Mouse (Mus musculus) cerebellum, adult 2 months (tissue): ENCODE measurements around the gene Dlk2. TPM values are rescaled to one million over a fixed set of nuclear protein-coding genes. Genes with fewer than 3 reads are reported as not detected.
A peak's percentile ranks its signal among the peaks of the same experiment; 100 is the strongest.

ENCODE experiments used
- DNase-seq, 2 experiments: peaks; one replicate each; pipeline ENCODE4 v3.0.0; 2021
- H3K27ac ChIP-seq: fragments of 200-500 bp; 2 replicates; pipeline ENCODE4 v1.5.1; 2012; ENCODE audit warnings: low read length, control low read depth, inconsistent platforms; ENCODE audit not compliant: insufficient read depth
- H3K27me3 ChIP-seq: fragments of 200-500 bp; 2 replicates; pipeline ENCODE4 v1.6.1; 2012; ENCODE audit warnings: inconsistent platforms, mild to moderate bottlenecking, low read length, moderate library complexity; ENCODE audit not compliant: control insufficient read depth, insufficient read depth
- H3K4me1 ChIP-seq: fragments of 200-500 bp; 2 replicates; pipeline ENCODE4 v1.6.1; 2011; ENCODE audit warnings: low read length; ENCODE audit not compliant: control insufficient read depth, insufficient read depth
- H3K4me3 ChIP-seq: fragments of 200-500 bp; replicated peaks from 2 replicates; pipeline ENCODE3; 2011; ENCODE audit warnings: mild to moderate bottlenecking, low read depth, low read length, control low read depth; ENCODE audit not compliant: insufficient read depth
- CTCF ChIP-seq: fragments of 200-500 bp; IDR thresholded peaks from 2 replicates; pipeline ENCODE4 v1.5.1; 2011; ENCODE audit warnings: low read depth, mild to moderate bottlenecking, control low read depth, low read length, moderate library complexity, borderline replicate concordance; ENCODE audit not compliant: insufficient read depth
- POLR2A ChIP-seq: fragments of 200-500 bp; IDR thresholded peaks from 2 replicates; pipeline ENCODE4 v1.6.1; 2011; ENCODE audit warnings: low read length, control low read depth, borderline replicate concordance; ENCODE audit not compliant: insufficient read depth
- WGBS: fragments of 180-500 bp; shearing (Covaris S2); methylation state at CpG from one replicate; pipeline ENCODE4 v1.1.7; 2018; 5-methylcytosine and 5-hydroxymethylcytosine counted together
- polyA plus RNA-seq: library from polyadenylated mRNA; depleted of rRNA; stranded (reverse); fragments of >200 nt; gene quantifications from 2 replicates; pipeline ENCODE4 v1.2.3, GENCODE M21; 2012

Dlk2 gene
- polyA plus RNA-seq, 1 experiment, result 8.8 TPM

DNA sequence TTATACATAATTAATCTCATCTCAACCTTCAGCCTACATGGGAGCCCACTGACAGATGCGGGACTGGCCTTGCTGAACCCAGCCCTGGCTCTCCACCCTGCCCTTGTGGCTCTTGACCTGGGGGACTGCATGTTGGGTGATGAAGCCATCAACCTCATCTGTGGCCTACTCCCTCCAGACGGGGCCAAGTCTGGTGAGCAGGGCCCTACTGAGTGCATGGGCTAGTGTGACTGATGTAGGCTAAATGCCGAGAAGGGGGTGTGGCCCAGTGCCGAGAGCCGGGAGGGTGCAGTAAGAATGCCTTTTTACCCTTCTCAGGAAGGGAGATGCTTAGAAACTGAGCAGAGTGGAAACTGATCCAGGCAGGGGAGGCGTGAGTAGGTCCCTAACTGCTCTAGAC is 42.1 kb upstream of the Dlk2 start:
- TF ChIP-seq POLR2A (no peak), CTCF (no peak)
- peak in 1 of 2 experiments; percentile 29 for DNase-seq
- H3K4me3 ChIP-seq, result no peak overlapping the region
- H3K4me1 ChIP-seq, result peaks cover 10% of the 10 kb centered on the region
- WGBS, result 42% methylated on average over 6 of the region's 6 CpGs
- H3K27ac ChIP-seq, result no peak overlapping the region
- no peaks in the 10 kb centered on the region for H3K27me3 ChIP-seq

DNA sequence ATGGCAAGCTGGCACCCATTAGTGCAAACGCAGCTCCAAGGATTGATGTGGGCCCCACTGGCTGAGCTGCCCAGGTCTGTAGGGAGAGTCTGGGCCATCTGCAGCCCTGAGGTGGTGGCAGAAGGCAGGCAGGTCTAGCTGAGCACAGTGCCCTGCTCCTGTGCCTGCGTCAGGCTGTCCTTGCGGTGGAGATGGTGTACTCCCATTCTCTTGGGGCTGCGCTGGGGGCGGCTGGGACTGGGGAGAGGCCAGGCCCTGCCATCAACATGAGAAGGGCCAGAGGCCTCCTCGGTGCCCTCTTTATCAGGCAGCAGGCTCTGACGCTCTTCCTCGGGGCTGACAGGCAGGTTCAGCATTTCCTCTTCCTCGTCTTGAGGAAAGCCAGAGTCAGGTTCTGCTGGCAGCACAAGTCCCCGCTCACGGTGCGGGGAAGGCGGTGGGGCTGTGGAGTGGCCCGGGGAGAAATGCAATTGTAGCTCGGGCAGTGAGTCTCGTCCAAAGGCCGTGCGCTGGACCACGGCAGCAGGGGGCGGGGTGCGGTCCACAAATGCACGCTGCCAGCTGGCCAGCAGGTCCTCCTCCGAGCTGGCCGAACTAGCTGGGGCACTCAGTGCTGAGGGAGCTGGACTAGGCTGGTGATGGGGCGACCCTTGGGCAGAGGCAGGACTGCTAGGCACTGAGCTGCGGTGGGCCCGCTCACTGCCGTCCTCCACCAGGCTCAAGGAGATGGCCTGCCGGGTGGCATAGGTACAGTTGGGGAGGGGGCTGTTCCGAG is 38.8 kb upstream of the Dlk2 start:
- WGBS, result 60% methylated on average over 30 of the region's 30 CpGs
- no peak for TF ChIP-seq POLR2A
- no peak for TF ChIP-seq CTCF
- Histone ChIP-seq H3K27me3 (no peaks in the 10 kb centered on the region), H3K4me1 (peaks cover 10% of the 10 kb centered on the region), H3K4me3 (no peak overlapping the region), H3K27ac (no peak overlapping the region)
- peak in 1 of 2 experiments; percentile 16 for DNase-seq

DNA sequence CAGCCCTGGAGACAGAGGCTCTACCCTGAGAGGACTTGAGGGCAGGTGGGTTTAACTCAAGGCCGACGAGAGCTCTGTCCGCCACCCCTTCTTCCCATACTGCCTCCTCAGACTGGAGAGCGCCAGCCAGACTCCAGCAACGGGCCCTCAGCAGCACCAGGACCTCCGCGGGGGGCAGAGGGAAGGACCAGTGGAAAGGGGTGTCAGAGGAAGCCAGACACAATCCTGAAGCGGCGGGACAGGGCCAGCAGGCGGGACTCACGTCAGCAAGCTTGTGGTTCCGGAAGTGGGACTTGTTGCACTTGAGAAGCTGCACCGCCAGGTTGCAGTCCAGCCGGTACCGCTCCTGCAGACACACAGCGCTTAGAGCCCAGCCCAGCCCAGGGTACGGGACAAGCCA is 37.5 kb upstream of the Dlk2 start:
- H3K27ac ChIP-seq, result no peak overlapping the region
- peaks cover 6% of the 10 kb centered on the region; the same call in 1 of the 2 replicates for H3K4me1 ChIP-seq
- no peak for DNase-seq
- no peaks in the 10 kb centered on the region for H3K27me3 ChIP-seq
- no peak overlapping the region for H3K4me3 ChIP-seq
- WGBS, result 85% methylated on average over 17 of the region's 17 CpGs
- TF ChIP-seq CTCF (no peak), POLR2A (no peak)

DNA sequence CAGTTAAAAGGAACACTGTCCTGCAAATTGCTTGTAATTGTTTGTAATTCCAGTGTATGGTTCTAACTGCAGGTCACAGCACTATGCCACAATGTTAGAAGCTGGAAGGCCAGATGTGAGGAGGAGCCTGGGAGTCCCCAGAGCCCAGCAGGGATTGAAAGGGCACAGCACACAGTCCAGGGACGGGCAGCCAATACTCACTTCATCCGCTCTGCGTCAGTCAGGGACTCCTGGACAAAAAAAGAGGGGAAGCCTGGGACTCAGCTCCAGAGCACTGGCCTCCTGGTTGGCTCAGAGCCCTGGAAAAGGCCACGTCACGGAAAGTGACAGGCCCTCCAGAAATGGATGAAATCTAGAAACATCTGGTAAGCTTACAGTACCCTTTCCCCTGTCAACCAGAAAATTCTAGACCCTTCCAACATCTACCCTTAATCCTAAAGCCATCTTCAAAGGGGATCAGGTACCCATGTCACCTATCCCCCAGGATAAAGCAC is 35.0 kb upstream of the Dlk2 start:
- Histone ChIP-seq H3K4me1 (no peaks in the 10 kb centered on the region), H3K27ac (no peak overlapping the region), H3K27me3 (no peaks in the 10 kb centered on the region), H3K4me3 (no peak overlapping the region)
- WGBS, result 73% methylated on average over 5 of the region's 5 CpGs
- TF ChIP-seq POLR2A, result no peak
- TF ChIP-seq CTCF, result no peak
- DNase-seq, result no peak

DNA sequence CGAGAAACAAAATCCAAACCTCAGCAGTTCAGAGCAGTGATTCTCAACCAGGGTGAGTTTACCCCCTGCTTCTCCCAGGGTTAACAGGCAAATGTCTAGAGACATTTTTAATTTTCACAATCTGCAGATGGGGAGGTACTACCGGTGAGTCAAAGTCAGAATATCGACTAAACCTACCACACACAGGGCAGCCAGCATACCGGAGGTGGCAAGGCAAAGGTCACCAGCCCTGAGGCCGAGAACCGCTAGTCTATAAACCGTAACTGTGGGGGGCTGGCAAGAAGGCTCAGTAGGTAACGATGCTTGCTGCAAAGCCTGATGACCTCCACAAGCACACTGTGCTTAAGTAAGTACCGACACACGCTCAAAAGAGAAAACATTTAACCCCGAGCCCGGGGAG is 31.7 kb upstream of the Dlk2 start:
- Histone ChIP-seq H3K4me3 (no peak overlapping the region), H3K27me3 (no peaks in the 10 kb centered on the region), H3K27ac (no peak overlapping the region), H3K4me1 (no peaks in the 10 kb centered on the region)
- TF ChIP-seq CTCF, result no peak
- TF ChIP-seq POLR2A, result no peak
- no peak for DNase-seq
- 30% methylated on average over 12 of the region's 12 CpGs for WGBS

DNA sequence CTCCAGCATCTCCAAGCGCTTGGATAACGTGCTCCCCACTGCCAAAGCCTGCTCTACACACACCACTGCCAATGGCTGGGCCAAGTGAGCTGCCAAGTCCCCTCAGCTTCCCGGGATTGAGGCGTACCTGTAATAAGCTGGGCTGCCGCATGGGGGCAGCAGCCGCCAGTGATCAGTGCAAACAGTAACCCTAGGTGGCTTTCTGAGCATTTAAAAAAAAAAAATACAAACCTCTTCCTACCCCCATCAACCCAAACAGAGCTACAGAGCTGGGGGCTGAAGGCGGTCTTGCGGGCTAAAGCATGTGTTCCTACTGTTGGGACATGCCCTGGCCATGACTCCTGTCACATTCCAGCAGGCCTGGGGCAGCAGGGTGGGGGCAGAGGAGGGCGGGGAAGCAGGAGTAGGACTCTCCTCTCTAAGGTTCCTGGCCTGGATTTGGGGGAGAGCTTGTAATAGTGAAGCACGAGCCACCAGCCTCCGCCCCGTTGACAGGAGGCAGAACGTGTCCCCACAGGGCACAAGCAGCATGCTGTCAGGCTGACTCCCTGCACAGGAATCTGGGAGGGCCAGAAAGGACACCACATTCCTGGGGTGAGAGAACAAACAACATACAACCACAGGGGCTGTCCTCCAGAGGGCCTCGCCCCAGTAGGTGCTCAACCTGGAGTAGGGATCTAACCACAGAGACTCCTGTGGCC is 31.2 kb upstream of the Dlk2 start:
- no peak overlapping the region for H3K27ac ChIP-seq
- H3K27me3 ChIP-seq, result no peaks in the 10 kb centered on the region
- peak; percentile 87 to 89 for DNase-seq
- no peaks in the 10 kb centered on the region for H3K4me1 ChIP-seq
- 18% methylated on average over 14 of the region's 14 CpGs for WGBS
- H3K4me3 ChIP-seq, result no peak overlapping the region
- no peak for TF ChIP-seq POLR2A
- TF ChIP-seq CTCF, result peak; percentile 87

DNA sequence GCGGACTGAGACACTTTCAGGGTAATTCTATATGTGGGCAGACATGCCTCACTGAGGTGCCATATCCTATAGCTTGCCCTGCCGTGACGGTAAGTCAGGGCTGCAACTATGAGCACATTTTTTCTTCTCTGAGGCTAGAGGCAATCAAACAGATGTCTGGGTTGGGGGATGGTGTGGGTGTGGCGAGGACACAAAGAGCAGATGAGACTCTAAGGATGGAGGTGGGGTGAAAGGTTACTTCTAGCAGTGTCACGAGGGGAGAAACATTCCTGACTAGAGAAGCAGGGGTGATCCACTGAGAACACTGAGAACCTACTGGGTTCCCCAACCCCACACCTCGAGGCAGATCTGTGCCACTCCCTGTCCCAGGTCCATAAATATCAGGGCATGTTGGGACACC is 30.2 kb upstream of the Dlk2 start:
- TF ChIP-seq POLR2A (no peak), CTCF (no peak)
- 74% methylated on average over 6 of the region's 6 CpGs for WGBS
- Histone ChIP-seq H3K4me1 (no peaks in the 10 kb centered on the region), H3K27ac (no peak overlapping the region), H3K4me3 (no peak overlapping the region), H3K27me3 (no peaks in the 10 kb centered on the region)
- DNase-seq, result no peak

DNA sequence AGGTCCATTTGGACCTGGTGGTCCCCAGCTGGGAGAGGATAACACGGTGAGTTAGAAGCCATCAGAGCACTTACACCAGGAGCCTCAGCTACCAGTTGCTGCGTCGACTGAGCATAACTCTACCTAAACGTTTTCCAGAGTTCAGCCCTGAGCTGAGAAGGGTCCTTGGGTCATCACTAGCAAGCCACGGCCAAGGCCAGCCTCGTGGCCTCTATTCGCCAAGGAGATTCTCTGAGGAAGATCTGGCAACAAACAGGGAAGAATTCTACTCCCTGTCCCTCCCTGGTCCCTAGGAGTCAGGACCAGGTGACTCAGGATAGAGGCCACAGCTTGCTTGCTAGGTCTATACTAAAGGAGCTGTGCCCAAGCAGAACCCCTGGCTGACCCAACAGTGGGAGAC is 29.7 kb upstream of the Dlk2 start:
- no peaks in the 10 kb centered on the region for H3K27me3 ChIP-seq
- no peak for DNase-seq
- no peak for TF ChIP-seq POLR2A
- no peak for TF ChIP-seq CTCF
- no peak overlapping the region for H3K27ac ChIP-seq
- no peaks in the 10 kb centered on the region for H3K4me1 ChIP-seq
- WGBS, result 84% methylated on average over 7 of the region's 7 CpGs
- no peak overlapping the region for H3K4me3 ChIP-seq
